Mouse (Mus musculus): Measurements from ENCODE around the gene Ntsr2. TPM values are rescaled to one million over a fixed set of nuclear protein-coding genes. Genes with fewer than 3 reads are reported as not detected.

The Ntsr2 gene
- not detected in 2 replicates for polyA plus RNA-seq (2012; ENCODE audit: low replicate concordance)

GRCm38 (mm10) chr12:16653332-16654093 lies at the start of gene Ntsr2:
Gene Ntsr2, plus strand, starts transcription at chr12:16653382.

DNA sequence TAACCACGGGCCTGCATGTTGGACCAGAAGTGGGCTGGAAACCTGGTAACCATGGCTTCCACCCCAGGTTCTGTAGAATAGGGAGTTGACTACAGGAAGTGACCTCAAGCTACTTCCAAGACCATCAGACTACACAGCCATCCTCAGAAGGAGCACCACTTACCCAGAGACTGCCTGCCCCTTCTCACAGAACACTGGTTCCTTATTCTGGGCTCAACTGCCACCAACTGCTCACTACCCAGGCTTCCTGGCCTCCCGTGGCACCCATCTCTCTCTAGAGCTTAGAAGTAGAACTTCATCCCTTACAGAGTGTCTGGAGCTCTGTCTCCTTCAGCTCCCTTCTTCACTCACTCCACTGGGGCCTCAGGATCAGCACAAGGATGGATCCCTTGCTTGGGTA lies 42.2 kb upstream of the Ntsr2 start, which contains the start of gene Lpin1:
TSS of gene Lpin1 (minus strand) at position 31 of the 400 bp plus-strand sequence.

Other genes with a start within 250 kb of the Ntsr2 start
- gene Lpin1, start 42.4 kb upstream of the Ntsr2 start, polyA plus RNA-seq (2012; ENCODE audit: low replicate concordance), result 2.6 and 4.9 TPM in 2 replicates
- gene Greb1, start 147.5 kb downstream of the Ntsr2 start, polyA plus RNA-seq (2012; ENCODE audit: low replicate concordance), result 0.26 and 0.68 TPM in 2 replicates
- 5.6 and 5.8 TPM in 2 replicates for gene E2f6, start 157.6 kb downstream of the Ntsr2 start, polyA plus RNA-seq (2012; ENCODE audit: low replicate concordance)
- gene Rock2, start 241.5 kb downstream of the Ntsr2 start, polyA plus RNA-seq (2012; ENCODE audit: low replicate concordance), result 1.9 TPM in 2 replicates